ENCODE assay signal across 10 mouse cellular contexts in the genomic region with DNA sequence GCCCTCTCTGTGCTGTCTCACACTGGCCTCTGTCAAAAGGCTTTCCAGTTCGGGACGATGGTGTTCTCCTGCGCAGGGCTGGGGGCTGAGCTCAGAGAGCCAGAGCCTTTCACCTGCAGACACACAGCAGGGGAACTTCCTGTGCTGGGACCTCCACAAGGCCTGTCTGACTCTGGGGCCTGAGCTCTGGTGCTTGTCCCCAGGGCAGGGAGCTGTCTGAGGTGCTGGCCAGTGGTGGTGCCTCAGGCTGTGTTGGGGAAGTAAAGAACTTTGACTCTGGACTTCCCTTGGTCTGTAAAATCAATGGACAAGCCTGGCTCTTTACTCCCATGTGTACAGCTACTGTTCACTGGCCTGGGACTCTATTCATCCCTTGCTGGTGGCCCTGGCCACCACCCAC. TPM values are rescaled to one million over a fixed set of nuclear protein-coding genes. Genes with fewer than 3 reads are reported as not detected.
DNase-seq lines count a peak whose midpoint lies in the region; ATAC-seq lines count a peak whose summit lies in the region.
"Had no signal": no experiment of that assay in that cellular context is flagged by ENCODE, and none has a peak within 500 bp of the region (broad histone marks: within the 10 kb centered on the region; RNA-seq: fewer than 3 reads in every experiment).

No protein-coding gene starts in this region.

- no peak overlapping the region for H3K4me3 ChIP-seq in liver, embryonic 12.5 days
- H3K4me3 ChIP-seq in limb, embryonic 15.5 days: no peak overlapping the region
- H3K4me3 ChIP-seq: neural tube, embryonic 13.5 days had no signal

- 1% methylated on average over 3 of the region's 3 CpGs for WGBS in liver, embryonic 12.5 days (ENCODE audit: insufficient replicate concordance)
- WGBS in limb, embryonic 15.5 days: 3% methylated on average over 3 of the region's 3 CpGs

- no peak overlapping the region for H3K27ac ChIP-seq in liver, embryonic 12.5 days
- H3K27ac ChIP-seq in limb, embryonic 15.5 days: peak overlapping the region; percentile 69
- H3K27ac ChIP-seq: neural tube, embryonic 13.5 days had no signal

- H3K27me3 ChIP-seq in liver, embryonic 12.5 days (replicated peaks): peaks cover 8% of the 10 kb centered on the region
- H3K27me3 ChIP-seq in limb, embryonic 15.5 days: no peaks in the 10 kb centered on the region

- ATAC-seq in liver, embryonic 12.5 days: no peak
- peak; percentile 63; the same call in 1 of the 2 replicates for ATAC-seq in common myeloid progenitor, adult 5-6 weeks (replicated peaks; ENCODE audit: low read depth, poor library complexity, severe bottlenecking)
- ATAC-seq in limb, embryonic 15.5 days (ENCODE audit: insufficient number of reproducible peaks, low FRiP score, low TSS enrichment, low read depth): 0 out of 2 replicates have a peak, but pooled peaks have one; percentile 7
- ATAC-seq: hindbrain, embryonic 16.5 days had no signal

- no peaks in the 10 kb centered on the region for H3K9me3 ChIP-seq in liver, embryonic 12.5 days (replicated peaks)
- no peaks in the 10 kb centered on the region for H3K9me3 ChIP-seq in limb, embryonic 15.5 days
- H3K9me3 ChIP-seq: neural tube, embryonic 13.5 days had no signal

- no peak overlapping the region for H3K9ac ChIP-seq in liver, embryonic 12.5 days
- no peak overlapping the region for H3K9ac ChIP-seq in limb, embryonic 15.5 days
- H3K9ac ChIP-seq: neural tube, embryonic 13.5 days had no signal

- DNase-seq in adrenal gland, postnatal 14 days: peak; percentile 70
- no peak for DNase-seq in adrenal gland, postnatal 4 days (ENCODE audit: low spot score in 2 of 2)
- DNase-seq in liver: peak; percentile 55
- DNase-seq in frontal cortex, adult 2 months (ENCODE audit: extremely low spot score in 1 of 2, low spot score in 1 of 2): no peak
- no peak for DNase-seq in retina, postnatal 1 day

- no peaks in the 10 kb centered on the region for H3K4me1 ChIP-seq in liver, embryonic 12.5 days
- peaks cover 76% of the 10 kb centered on the region for H3K4me1 ChIP-seq in limb, embryonic 15.5 days

- H3K4me2 ChIP-seq in liver, embryonic 12.5 days: no peak overlapping the region
- no peak overlapping the region for H3K4me2 ChIP-seq in limb, embryonic 15.5 days
- H3K4me2 ChIP-seq: neural tube, embryonic 13.5 days had no signal

- no peaks in the 10 kb centered on the region for H3K36me3 ChIP-seq in liver, embryonic 12.5 days
- H3K36me3 ChIP-seq in limb, embryonic 15.5 days: peaks cover 7% of the 10 kb centered on the region; the same call in 1 of the 2 replicates
- H3K36me3 ChIP-seq: neural tube, embryonic 13.5 days had no signal

RNA-seq across cellular contexts. Expression of a gene that starts 8.8 kb away (rescaled TPM):
- total RNA-seq in adrenal gland, postnatal 14 days (2021): 32.3 and 38.2 TPM in 2 replicates
- 10 to 100 TPM; 71.7 to 73.5 TPM for total RNA-seq in adrenal gland, postnatal 4 days (2021)
- 15.9 and 17.0 TPM in 2 replicates for polyA plus RNA-seq in liver, embryonic 12.5 days (2016; fragmentation: Nextera tagmentation; extraction: Ambion mirVana)
- total RNA-seq in common myeloid progenitor, adult 5-6 weeks (2017): not detected in 2 replicates
- 297 and 305 TPM in 2 replicates for polyA plus RNA-seq in limb, embryonic 15.5 days (2015; fragmentation: Nextera tagmentation; extraction: Ambion mirVana)
- 25.3 and 25.6 TPM in 2 replicates for polyA plus RNA-seq in frontal cortex, adult 2 months (2012; rRNA removed)

Comparison
In these comparisons a context has a peak if more than half of its experiments do, and no peak if none do; other contexts are left out.
1. DNase-seq: peak in adrenal gland, postnatal 14 days (single experiment) and liver (single experiment); none in adrenal gland, postnatal 4 days (0 of 2), frontal cortex, adult 2 months (0 of 2) and retina, postnatal 1 day (single experiment).
2. RNA of a gene that starts 8.8 kb away (total RNA-seq): 71.7 to 73.5 TPM in adrenal gland, postnatal 4 days and 32.3 to 38.2 TPM in adrenal gland, postnatal 14 days; not detected in common myeloid progenitor, adult 5-6 weeks; every median in the first group is over 10 times any median in the second.